Mouse (Mus musculus): ENCODE data around the gene Obp2a. TPM values are rescaled to one million over a fixed set of nuclear protein-coding genes. Genes with fewer than 3 reads are reported as not detected.

Gene Obp2a
- polyA plus RNA-seq, 1 experiment from 2014 or later, result not detected

Other genes with a start within 250 kb of the Obp2a start
- 3.9 and 8.5 TPM in 2 replicates for gene Clic3, start 243.2 kb upstream of the Obp2a start, polyA plus RNA-seq (2015; fragmentation: Nextera tagmentation; extraction: Ambion mirVana)
- gene Paxx, start 238.9 kb upstream of the Obp2a start, polyA plus RNA-seq (2015; fragmentation: Nextera tagmentation; extraction: Ambion mirVana), result 33.8 and 35.9 TPM in 2 replicates
- gene Ptgds, start 230.0 kb upstream of the Obp2a start, polyA plus RNA-seq (2015; fragmentation: Nextera tagmentation; extraction: Ambion mirVana), result 1.8 and 4.7 TPM in 2 replicates
- gene Lcn12, start 206.1 kb upstream of the Obp2a start, polyA plus RNA-seq (2015; fragmentation: Nextera tagmentation; extraction: Ambion mirVana), result not detected in 2 replicates
- gene Fbxw5, start 199.3 kb upstream of the Obp2a start, polyA plus RNA-seq (2015; fragmentation: Nextera tagmentation; extraction: Ambion mirVana), result 105 and 115 TPM in 2 replicates
- gene C8g, start 198.3 kb upstream of the Obp2a start, polyA plus RNA-seq (2015; fragmentation: Nextera tagmentation; extraction: Ambion mirVana), result 9.5 and 9.6 TPM in 2 replicates
- gene Traf2, start 153.1 kb upstream of the Obp2a start, polyA plus RNA-seq (2015; fragmentation: Nextera tagmentation; extraction: Ambion mirVana), result 40.6 and 43.6 TPM in 2 replicates
- 372 and 373 TPM in 2 replicates for gene Edf1, start 142.2 kb upstream of the Obp2a start, polyA plus RNA-seq (2015; fragmentation: Nextera tagmentation; extraction: Ambion mirVana)
- gene Mamdc4, start 125.2 kb upstream of the Obp2a start, polyA plus RNA-seq (2015; fragmentation: Nextera tagmentation; extraction: Ambion mirVana), result 12.2 and 14.7 TPM in 2 replicates
- gene Phpt1, start 124.8 kb upstream of the Obp2a start, polyA plus RNA-seq (2015; fragmentation: Nextera tagmentation; extraction: Ambion mirVana), result 193 and 206 TPM in 2 replicates
- 0.18 and 0.22 TPM in 2 replicates for gene Ajm1, start 118.3 kb upstream of the Obp2a start, polyA plus RNA-seq (2015; fragmentation: Nextera tagmentation; extraction: Ambion mirVana)
- gene Rabl6, start 91.5 kb upstream of the Obp2a start, polyA plus RNA-seq (2015; fragmentation: Nextera tagmentation; extraction: Ambion mirVana), result 69.8 and 73.9 TPM in 2 replicates
- 0.27 and 0.33 TPM in 2 replicates for gene Ccdc183, start 82.4 kb upstream of the Obp2a start, polyA plus RNA-seq (2015; fragmentation: Nextera tagmentation; extraction: Ambion mirVana)
- 36.1 and 37.6 TPM in 2 replicates for gene Tmem141, start 78.0 kb upstream of the Obp2a start, polyA plus RNA-seq (2015; fragmentation: Nextera tagmentation; extraction: Ambion mirVana)
- 2.6 and 3.2 TPM in 2 replicates for gene Fcna, start 72.0 kb upstream of the Obp2a start, polyA plus RNA-seq (2015; fragmentation: Nextera tagmentation; extraction: Ambion mirVana)
- not detected in 2 replicates for gene Lcn8, start 46.9 kb upstream of the Obp2a start, polyA plus RNA-seq (2015; fragmentation: Nextera tagmentation; extraction: Ambion mirVana)
- not detected in 2 replicates for gene Lcn5, start 42.1 kb upstream of the Obp2a start, polyA plus RNA-seq (2015; fragmentation: Nextera tagmentation; extraction: Ambion mirVana)
- gene Lcn6, start 23.3 kb upstream of the Obp2a start, polyA plus RNA-seq (2015; fragmentation: Nextera tagmentation; extraction: Ambion mirVana), result not detected in 2 replicates
- gene Lcn10, start 17.3 kb upstream of the Obp2a start, polyA plus RNA-seq (2015; fragmentation: Nextera tagmentation; extraction: Ambion mirVana), result not detected in 2 replicates
- gene Bmyc, start 6.7 kb downstream of the Obp2a start, polyA plus RNA-seq (2015; fragmentation: Nextera tagmentation; extraction: Ambion mirVana), result 89.0 and 91.6 TPM in 2 replicates
- not detected in 2 replicates for gene Obp2b, start 37.0 kb downstream of the Obp2a start, polyA plus RNA-seq (2015; fragmentation: Nextera tagmentation; extraction: Ambion mirVana)
- gene Lcn3, start 65.5 kb downstream of the Obp2a start, polyA plus RNA-seq (2015; fragmentation: Nextera tagmentation; extraction: Ambion mirVana), result not detected in 2 replicates
- gene Lcn11, start 77.0 kb downstream of the Obp2a start, polyA plus RNA-seq (2015; fragmentation: Nextera tagmentation; extraction: Ambion mirVana), result not detected in 2 replicates
- gene Gm13539, start 82.2 kb downstream of the Obp2a start, polyA plus RNA-seq (2015; fragmentation: Nextera tagmentation; extraction: Ambion mirVana), result not detected in 2 replicates
- not detected in 2 replicates for gene Glt6d1, start 115.8 kb downstream of the Obp2a start, polyA plus RNA-seq (2015; fragmentation: Nextera tagmentation; extraction: Ambion mirVana)
- not detected in 2 replicates for gene Lcn9, start 123.1 kb downstream of the Obp2a start, polyA plus RNA-seq (2015; fragmentation: Nextera tagmentation; extraction: Ambion mirVana)
- 0.24 TPM in 1 of 2 replicates, not detected in the other for gene Sohlh1, start 147.2 kb downstream of the Obp2a start, polyA plus RNA-seq (2015; fragmentation: Nextera tagmentation; extraction: Ambion mirVana)
- 0.74 and 0.91 TPM in 2 replicates for gene Kcnt1, start 163.7 kb downstream of the Obp2a start, polyA plus RNA-seq (2015; fragmentation: Nextera tagmentation; extraction: Ambion mirVana)